Mouse (Mus musculus) neural tube, embryonic 11.5 days (tissue): ENCODE measurements at regions not wholly inside any gene's neighbourhood (a gene's known extent, or its start where the extent isn't known, plus 50 kb on each side); places are given as distances from the start of the nearest gene placed in this dataset.
A peak's percentile ranks its signal among the peaks of the same experiment; 100 is the strongest.

ENCODE experiments used
- ATAC-seq: fragments of 200-750 bp; cut with Nextera tagmentation; 2 replicates; pipeline ENCODE4 v1.8.0; 2017; ENCODE audit warnings: moderate number of reproducible peaks, mild to moderate bottlenecking, moderate TSS enrichment, moderate library complexity; ENCODE audit not compliant: insufficient read depth, low FRiP score, low TSS enrichment
- DNase-seq: peaks from one replicate; pipeline ENCODE4 v3.0.0-alpha.2; 2015; ENCODE audit warnings: low spot score
- H3K27ac ChIP-seq: fragments of 300-500 bp; sonication (generic); 2 replicates; pipeline ENCODE4 v1.5.1; 2014; ENCODE audit warnings: low read depth, mild to moderate bottlenecking, low read length
- H3K27me3 ChIP-seq: fragments of 300-500 bp; sonication (generic); 2 replicates; pipeline ENCODE4 v1.6.1; 2014; ENCODE audit warnings: mild to moderate bottlenecking, low read length, mixed read lengths; ENCODE audit not compliant: control insufficient read depth, insufficient read depth
- H3K36me3 ChIP-seq: fragments of 300-500 bp; sonication (generic); 2 replicates; pipeline ENCODE4 v1.6.1; 2014; ENCODE audit warnings: mild to moderate bottlenecking, low read length, moderate library complexity, mixed read lengths; ENCODE audit not compliant: control insufficient read depth, insufficient read depth
- H3K4me1 ChIP-seq: fragments of 300-500 bp; sonication (generic); 2 replicates; pipeline ENCODE4 v1.6.1; 2014; ENCODE audit warnings: low read length, mixed read lengths; ENCODE audit not compliant: control insufficient read depth, insufficient read depth
- H3K4me2 ChIP-seq: fragments of 300-500 bp; sonication (generic); 2 replicates; pipeline ENCODE4 v1.6.1; 2014; ENCODE audit warnings: low read depth, mild to moderate bottlenecking, moderate library complexity
- H3K4me3 ChIP-seq: fragments of 300-500 bp; sonication (generic); 2 replicates; pipeline ENCODE4 v1.5.1; 2014; ENCODE audit warnings: low read depth, low read length
- H3K9ac ChIP-seq: fragments of 300-500 bp; sonication (generic); 2 replicates; pipeline ENCODE4 v1.6.1; 2014; ENCODE audit warnings: mild to moderate bottlenecking, low read length
- H3K9me3 ChIP-seq: fragments of 300-500 bp; sonication (generic); 2 replicates; pipeline ENCODE4 v1.6.1; 2016; ENCODE audit warnings: low read length; ENCODE audit not compliant: control insufficient read depth
- WGBS: fragments of 180-500 bp; shearing (Covaris S2); extraction: QIAGEN DNeasy Blood & Tissue Kit; methylation state at CpG from one replicate; pipeline ENCODE4 v1.1.7; 2014; 5-methylcytosine and 5-hydroxymethylcytosine counted together

- H3K27ac ChIP-seq: no peak overlapping the region
Observed at GRCm38 (mm10) chr4:12743714-12744327, 572.0 kb upstream of the Fam92a start.

GRCm38 (mm10) chr4:12736411-12736810 is 564.6 kb upstream of the Fam92a start:
- no peaks in the 10 kb centered on the region for H3K36me3 ChIP-seq
- no peaks in the 10 kb centered on the region for H3K4me1 ChIP-seq
- H3K4me3 ChIP-seq: no peak overlapping the region
- H3K9ac ChIP-seq: no peak overlapping the region
- no peak overlapping the region for H3K27ac ChIP-seq
- no peaks in the 10 kb centered on the region for H3K27me3 ChIP-seq
- no peaks in the 10 kb centered on the region for H3K9me3 ChIP-seq
- WGBS: 77% methylated on average over 3 of the region's 3 CpGs
- DNase-seq (no peak), ATAC-seq (no peak)
- H3K4me2 ChIP-seq: no peak overlapping the region

More at GRCm38 (mm10) chr4:12743714-12744327, 572.0 kb upstream of the Fam92a start:
- H3K4me1 ChIP-seq: no peaks in the 10 kb centered on the region
- WGBS: 78% methylated on average over 5 of the region's 5 CpGs
- DNase-seq: no peak
- H3K27me3 ChIP-seq: no peaks in the 10 kb centered on the region
- ATAC-seq: no peak
- H3K4me2 ChIP-seq: no peak overlapping the region
- H3K4me3 ChIP-seq: no peak overlapping the region
- no peak overlapping the region for H3K9ac ChIP-seq
- no peaks in the 10 kb centered on the region for H3K9me3 ChIP-seq
- H3K36me3 ChIP-seq: no peaks in the 10 kb centered on the region

GRCm38 (mm10) chr4:12700189-12700588 is 528.4 kb upstream of the Fam92a start:
- Histone ChIP-seq H3K9ac (no peak overlapping the region), H3K9me3 (no peaks in the 10 kb centered on the region), H3K27me3 (no peaks in the 10 kb centered on the region), H3K4me2 (no peak overlapping the region), H3K27ac (no peak overlapping the region), H3K4me3 (no peak overlapping the region), H3K36me3 (no peaks in the 10 kb centered on the region), H3K4me1 (no peaks in the 10 kb centered on the region)
- 81% methylated on average over 1 of the region's 1 CpGs for WGBS
- ATAC-seq: no peak
- DNase-seq: no peak

- no peaks in the 10 kb centered on the region for H3K9me3 ChIP-seq
- H3K27me3 ChIP-seq: no peaks in the 10 kb centered on the region
- DNase-seq (no peak), ATAC-seq (no peak)
- no peak overlapping the region for H3K4me3 ChIP-seq
- H3K36me3 ChIP-seq: no peaks in the 10 kb centered on the region
- no peak overlapping the region for H3K9ac ChIP-seq
- no peaks in the 10 kb centered on the region for H3K4me1 ChIP-seq
- WGBS: 83% methylated on average over 3 of the region's 3 CpGs
- no peak overlapping the region for H3K27ac ChIP-seq
- H3K4me2 ChIP-seq: no peak overlapping the region
Observed at GRCm38 (mm10) chr4:12677814-12678213, 506.0 kb upstream of the Fam92a start.

- no peak overlapping the region for H3K4me2 ChIP-seq
- DNase-seq (no peak), ATAC-seq (no peak)
- no peaks in the 10 kb centered on the region for H3K36me3 ChIP-seq
- no peak overlapping the region for H3K9ac ChIP-seq
- no peak overlapping the region for H3K4me3 ChIP-seq
- no peaks in the 10 kb centered on the region for H3K4me1 ChIP-seq
- 82% methylated on average over 7 of the region's 7 CpGs for WGBS
- H3K27me3 ChIP-seq: no peaks in the 10 kb centered on the region
- H3K27ac ChIP-seq: no peak overlapping the region
- no peaks in the 10 kb centered on the region for H3K9me3 ChIP-seq
Observed at GRCm38 (mm10) chr4:12671399-12671798, 499.6 kb upstream of the Fam92a start.

- no peak for ATAC-seq
- no peaks in the 10 kb centered on the region for H3K27me3 ChIP-seq
- no peak overlapping the region for H3K27ac ChIP-seq
- H3K4me3 ChIP-seq: no peak overlapping the region
- H3K4me2 ChIP-seq: no peak overlapping the region
- H3K9me3 ChIP-seq: no peaks in the 10 kb centered on the region
- H3K36me3 ChIP-seq: no peaks in the 10 kb centered on the region
- no peak overlapping the region for H3K9ac ChIP-seq
- WGBS: 7% methylated on average over 2 of the region's 2 CpGs
- DNase-seq: no peak
- H3K4me1 ChIP-seq: no peaks in the 10 kb centered on the region
Observed at GRCm38 (mm10) chr4:12663176-12663575, 491.4 kb upstream of the Fam92a start.

- WGBS: 49% methylated on average over 1 of the region's 1 CpGs
- H3K4me1 ChIP-seq: no peaks in the 10 kb centered on the region
- no peaks in the 10 kb centered on the region for H3K36me3 ChIP-seq
- H3K9me3 ChIP-seq: no peaks in the 10 kb centered on the region
- no peaks in the 10 kb centered on the region for H3K27me3 ChIP-seq
- no peak overlapping the region for H3K9ac ChIP-seq
- no peak overlapping the region for H3K27ac ChIP-seq
- H3K4me3 ChIP-seq: no peak overlapping the region
- ATAC-seq (no peak), DNase-seq (no peak)
- no peak overlapping the region for H3K4me2 ChIP-seq
Observed at GRCm38 (mm10) chr4:12662683-12663082, 490.9 kb upstream of the Fam92a start.

- H3K9ac ChIP-seq: no peak overlapping the region
- no peak overlapping the region for H3K4me3 ChIP-seq
- no peak for DNase-seq
- no peak overlapping the region for H3K4me2 ChIP-seq
- no peaks in the 10 kb centered on the region for H3K36me3 ChIP-seq
- no peaks in the 10 kb centered on the region for H3K9me3 ChIP-seq
- 79% methylated on average over 1 of the region's 1 CpGs for WGBS
- no peak for ATAC-seq
- H3K4me1 ChIP-seq: peaks cover 3% of the 10 kb centered on the region; the same call in 1 of the 2 replicates
- H3K27me3 ChIP-seq: no peaks in the 10 kb centered on the region
- no peak overlapping the region for H3K27ac ChIP-seq
Observed at GRCm38 (mm10) chr4:12659084-12659483, 487.3 kb upstream of the Fam92a start.

- Histone ChIP-seq H3K9me3 (no peaks in the 10 kb centered on the region), H3K4me3 (no peak overlapping the region), H3K27me3 (no peaks in the 10 kb centered on the region), H3K27ac (no peak overlapping the region), H3K36me3 (no peaks in the 10 kb centered on the region), H3K4me2 (no peak overlapping the region), H3K4me1 (peaks cover 3% of the 10 kb centered on the region; the same call in 1 of the 2 replicates), H3K9ac (no peak overlapping the region)
- 15% methylated on average over 6 of the region's 6 CpGs for WGBS
- ATAC-seq (peak; percentile 45; the same call in 1 of the 2 replicates), DNase-seq (peak; percentile 53)
Observed at GRCm38 (mm10) chr4:12658594-12658993, 486.8 kb upstream of the Fam92a start.
